Mouse (Mus musculus) G1E (cell line): ENCODE results near the gene Armh3.

ENCODE experiments used
- CTCF ChIP-seq: IDR thresholded peaks from 2 replicates; pipeline ENCODE4 v1.5.1; 2012; ENCODE audit warnings: low read depth, low read length, inconsistent platforms, mixed read lengths
- GATA1 ChIP-seq: IDR thresholded peaks from 2 replicates; pipeline ENCODE4 v1.6.1; 2012; ENCODE audit warnings: borderline replicate concordance, low read length, inconsistent platforms, mixed read lengths
- POLR2AphosphoS5 ChIP-seq: IDR thresholded peaks from 2 replicates; pipeline ENCODE4 v1.6.1; 2012; ENCODE audit warnings: low read depth, low read length, inconsistent platforms; ENCODE audit not compliant: insufficient replicate concordance
- TAL1 ChIP-seq: conservative IDR thresholded peaks from 2 replicates; pipeline ENCODE4 v1.6.1; 2012; ENCODE audit warnings: low read depth, low read length, inconsistent platforms, mixed read lengths

DNA sequence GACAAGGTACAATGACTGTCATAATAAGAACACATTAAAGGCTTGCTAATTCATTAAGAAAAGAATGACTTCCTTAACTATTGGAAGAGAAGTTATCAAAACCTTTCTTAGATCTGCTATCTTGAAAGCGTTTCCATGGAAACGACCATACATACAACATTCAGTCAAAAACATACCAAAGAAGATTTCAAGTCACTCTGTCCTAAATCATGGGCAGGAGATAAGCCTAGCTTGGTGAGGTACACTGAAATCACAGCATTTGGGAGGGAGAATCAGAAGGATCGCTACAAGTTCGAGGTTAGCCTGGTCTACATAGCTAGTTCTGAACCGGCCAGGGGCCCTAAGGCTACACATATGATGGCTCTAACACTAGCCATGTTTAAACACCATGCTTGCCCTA, 923 bp downstream of the Armh3 start:
- TF ChIP-seq CTCF, result no peak
- no peak for TF ChIP-seq GATA1
- no peak for TF ChIP-seq POLR2AphosphoS5
- TF ChIP-seq TAL1, result no peak
